Mouse (Mus musculus) ES-E14 (cell line): ENCODE results near the gene Iqch. TPM values are rescaled to one million over a fixed set of nuclear protein-coding genes. Genes with fewer than 3 reads are reported as not detected.

ENCODE experiments used
- DNase-seq: peaks from one replicate; pipeline ENCODE4 v3.0.0-alpha.2; 2013; ENCODE audit warnings: low read depth, low spot score
- H3K27ac ChIP-seq: 2 replicates; pipeline ENCODE4 v1.5.1; 2012; ENCODE audit warnings: low read depth, mild to moderate bottlenecking, low read length, moderate library complexity, mixed read lengths; ENCODE audit not compliant: poor library complexity, insufficient read depth, severe bottlenecking
- H3K36me3 ChIP-seq: 2 replicates; pipeline ENCODE4 v1.6.1; 2012; ENCODE audit warnings: mild to moderate bottlenecking, low read length, moderate library complexity, mixed read lengths; ENCODE audit not compliant: control insufficient read depth, poor library complexity, insufficient read depth, severe bottlenecking
- H3K4me1 ChIP-seq, 2 experiments: fragments of 150-350 bp in 1 of 2; sonication (generic) in 1 of 2; 2 replicates each; pipeline ENCODE4 v1.6.1; 2012; ENCODE audit warnings: low read length in 2 of 2, mild to moderate bottlenecking in 1 of 2, mixed read lengths in 1 of 2; ENCODE audit not compliant: control insufficient read depth in 2 of 2, insufficient read depth in 2 of 2, poor library complexity in 1 of 2
- H3K4me3 ChIP-seq, 2 experiments: fragments of 150-350 bp in 1 of 2; sonication (generic) in 1 of 2; 2 replicates each; pipeline ENCODE4 v1.5.1; 2012; ENCODE audit warnings: low read length in 2 of 2, low read depth in 1 of 2, mild to moderate bottlenecking in 1 of 2, mixed read lengths in 1 of 2; ENCODE audit not compliant: insufficient read depth in 1 of 2, poor library complexity in 1 of 2, severe bottlenecking in 1 of 2
- H3K9ac ChIP-seq: 2 replicates; pipeline ENCODE4 v1.6.1; 2012; ENCODE audit warnings: low read depth, mild to moderate bottlenecking, low read length, mixed read lengths; ENCODE audit not compliant: poor library complexity, insufficient read depth, severe bottlenecking
- H3K9me3 ChIP-seq: fragments of 150-350 bp; sonication (generic); 2 replicates; pipeline ENCODE4 v1.6.1; 2012; ENCODE audit warnings: low read depth, mild to moderate bottlenecking, low read length; ENCODE audit not compliant: control insufficient read depth, insufficient read depth
- CHD2 ChIP-seq: IDR thresholded peaks from 2 replicates; pipeline ENCODE4 v1.6.1; 2014; ENCODE audit warnings: mild to moderate bottlenecking, low read depth, low read length, inconsistent platforms
- HCFC1 ChIP-seq: IDR thresholded peaks from 2 replicates; pipeline ENCODE4 v1.6.1; 2012; ENCODE audit warnings: low read length, inconsistent platforms, borderline replicate concordance; ENCODE audit not compliant: insufficient read depth
- MAFK ChIP-seq: IDR thresholded peaks from 2 replicates; pipeline ENCODE4 v1.6.1; 2014; ENCODE audit warnings: mild to moderate bottlenecking, low read depth, low read length, inconsistent platforms; ENCODE audit not compliant: insufficient read depth
- ZC3H11A ChIP-seq: IDR thresholded peaks from 2 replicates; pipeline ENCODE4 v1.6.1; 2012; ENCODE audit warnings: low read depth, mild to moderate bottlenecking, inconsistent platforms, low read length, borderline replicate concordance
- ZNF384 ChIP-seq: IDR thresholded peaks from 2 replicates; pipeline ENCODE4 v1.6.1; 2012; ENCODE audit warnings: low read depth, low read length, inconsistent platforms
- in situ Hi-C, 2 experiments: fragments of 600-800 bp; cut with MboI; formaldehyde crosslinking; loops; one replicate each; pipeline ENCODE4 v1.15.1; 2025; ENCODE audit warnings: low sequenced_read_pairs in 2 of 2, inconsistent platforms in 1 of 2; ENCODE audit not compliant: unreplicated experiment in 2 of 2
- total RNA-seq: library from RNA; depleted of rRNA; stranded (reverse); fragments of 300-350 nt; gene quantifications from 2 replicates; pipeline ENCODE4 v1.2.3, GENCODE M21; 2012

Iqch gene
- total RNA-seq, 1 experiment: 0.18 TPM

DNA sequence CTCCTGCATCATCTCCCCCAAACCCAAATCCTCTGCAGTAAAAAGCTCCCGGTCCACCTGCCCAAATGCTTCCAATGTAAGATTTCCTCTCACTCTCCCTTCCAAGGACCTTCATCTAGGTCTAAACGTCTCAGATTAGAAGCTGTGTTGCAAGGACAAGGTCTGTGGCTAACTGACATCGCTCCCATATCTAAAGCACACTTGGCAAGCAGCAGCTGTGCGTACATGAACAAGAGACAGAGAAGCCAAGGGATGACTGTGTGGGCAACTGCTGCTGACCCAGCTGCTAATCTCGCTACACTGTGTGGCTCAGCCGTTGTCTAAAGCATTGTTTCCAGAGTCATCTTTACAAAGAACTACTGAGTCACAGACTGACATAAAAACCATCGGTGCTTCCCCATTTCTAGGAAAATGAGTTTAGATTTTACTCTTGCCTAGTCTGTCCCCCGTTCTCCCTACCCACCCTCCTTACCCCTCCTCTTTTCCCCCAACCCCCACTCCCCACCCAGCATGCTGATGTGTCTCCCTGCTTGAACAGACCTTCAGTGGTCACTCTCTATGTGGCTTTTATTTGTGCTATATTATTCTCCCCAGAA lies 10.5 kb downstream of the Iqch start:
- Histone ChIP-seq H3K9me3 (no peaks in the 10 kb centered on the region), H3K9ac (no peak overlapping the region), H3K4me1 (no peaks in the 10 kb centered on the region), H3K27ac (no peak overlapping the region), H3K4me3 (no peak overlapping the region), H3K36me3 (no peaks in the 10 kb centered on the region)
- in situ Hi-C loops: no loop called here
- TF ChIP-seq HCFC1 (no peak), ZNF384 (no peak), MAFK (no peak), CHD2 (no peak), ZC3H11A (no peak)
- DNase-seq: no peak

GRCm38 (mm10) chr9:63590592-63590991 lies 11.7 kb downstream of the Iqch start:
- H3K36me3 ChIP-seq: no peaks in the 10 kb centered on the region
- H3K4me3 ChIP-seq: no peak overlapping the region
- no peak overlapping the region for H3K9ac ChIP-seq
- no peak overlapping the region for H3K27ac ChIP-seq
- H3K4me1 ChIP-seq: no peaks in the 10 kb centered on the region
- in situ Hi-C loops: no loop called here
- no peaks in the 10 kb centered on the region for H3K9me3 ChIP-seq
- no peak for DNase-seq
- no peak for TF ChIP-seq HCFC1
- TF ChIP-seq ZC3H11A: no peak
- TF ChIP-seq ZNF384: no peak
- no peak for TF ChIP-seq MAFK
- no peak for TF ChIP-seq CHD2

GRCm38 (mm10) chr9:63589209-63589608 lies 13.1 kb downstream of the Iqch start:
- no peak overlapping the region for H3K9ac ChIP-seq
- no peak for DNase-seq
- no peaks in the 10 kb centered on the region for H3K9me3 ChIP-seq
- no peak for TF ChIP-seq ZC3H11A
- TF ChIP-seq CHD2: no peak
- TF ChIP-seq MAFK: no peak
- TF ChIP-seq ZNF384: no peak
- TF ChIP-seq HCFC1: no peak
- H3K36me3 ChIP-seq: no peaks in the 10 kb centered on the region
- no peak overlapping the region for H3K4me3 ChIP-seq
- in situ Hi-C loops: no loop called here
- no peak overlapping the region for H3K27ac ChIP-seq
- H3K4me1 ChIP-seq: no peaks in the 10 kb centered on the region

DNA sequence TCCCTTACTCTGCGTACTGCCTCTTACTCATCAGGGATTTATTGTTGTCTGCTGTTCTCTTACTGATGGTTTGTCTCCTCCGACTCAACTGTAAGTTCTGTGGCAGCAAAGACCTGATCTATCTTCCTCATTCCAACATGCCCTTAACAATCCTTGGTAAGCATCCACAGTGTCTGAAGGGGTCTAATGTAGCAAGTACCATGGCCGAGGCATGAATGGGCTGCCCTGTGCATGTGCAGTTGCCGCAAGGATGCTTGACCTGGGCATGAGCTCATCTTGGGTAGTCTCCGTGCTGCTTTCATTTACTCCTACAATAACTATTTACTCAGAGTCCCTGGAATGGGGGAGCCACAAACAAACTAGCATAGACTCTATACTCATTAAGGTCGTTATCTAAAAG lies 17.0 kb downstream of the Iqch start:
- in situ Hi-C loops: no loop called here
- no peaks in the 10 kb centered on the region for H3K36me3 ChIP-seq
- TF ChIP-seq MAFK (no peak), HCFC1 (no peak), ZNF384 (no peak), CHD2 (no peak), ZC3H11A (no peak)
- H3K27ac ChIP-seq: no peak overlapping the region
- no peak overlapping the region for H3K4me3 ChIP-seq
- DNase-seq: no peak
- H3K9ac ChIP-seq: no peak overlapping the region
- no peaks in the 10 kb centered on the region for H3K9me3 ChIP-seq
- H3K4me1 ChIP-seq: no peaks in the 10 kb centered on the region
